Mouse (Mus musculus) embryonic facial prominence, embryonic 14.5 days (tissue): ENCODE results near the gene Peli1. TPM values are rescaled to one million over a fixed set of nuclear protein-coding genes. Genes with fewer than 3 reads are reported as not detected.

Experiments
- ATAC-seq: fragments of 200-750 bp; cut with Nextera tagmentation; 2 replicates; pipeline ENCODE4 v1.8.0; 2017; ENCODE audit warnings: low read depth, moderate number of reproducible peaks, moderate TSS enrichment
- DNase-seq: peaks from one replicate; pipeline ENCODE4 v3.0.0-alpha.2; 2015; ENCODE audit warnings: low spot score
- H3K27ac ChIP-seq: fragments of 300-500 bp; sonication (generic); replicated peaks from 2 replicates; pipeline ENCODE4 v1.5.1; 2014; ENCODE audit warnings: low read depth, mild to moderate bottlenecking, low read length, moderate library complexity
- H3K27me3 ChIP-seq: fragments of 300-500 bp; sonication (generic); replicated peaks from 2 replicates; pipeline ENCODE4 v1.6.1; 2014; ENCODE audit warnings: low read length; ENCODE audit not compliant: control insufficient read depth, insufficient read depth
- H3K36me3 ChIP-seq: fragments of 300-500 bp; sonication (generic); 2 replicates; pipeline ENCODE4 v1.6.1; 2014; ENCODE audit warnings: low read length, mixed read lengths; ENCODE audit not compliant: control insufficient read depth, insufficient read depth
- H3K4me1 ChIP-seq: fragments of 300-500 bp; sonication (generic); 2 replicates; pipeline ENCODE4 v1.6.1; 2014; ENCODE audit warnings: antibody characterized with exemption, low read length; ENCODE audit not compliant: control insufficient read depth, insufficient read depth
- H3K4me2 ChIP-seq: fragments of 300-500 bp; sonication (generic); 2 replicates; pipeline ENCODE4 v1.6.1; 2014; ENCODE audit warnings: low read depth, mild to moderate bottlenecking, low read length, moderate library complexity, mixed read lengths
- H3K4me3 ChIP-seq: fragments of 300-500 bp; sonication (generic); 2 replicates; pipeline ENCODE4 v1.5.1; 2014; ENCODE audit warnings: low read depth, mild to moderate bottlenecking, low read length
- H3K9ac ChIP-seq: fragments of 300-500 bp; sonication (generic); 2 replicates; pipeline ENCODE4 v1.6.1; 2014; ENCODE audit warnings: low read depth, mild to moderate bottlenecking, low read length, moderate library complexity, mixed read lengths
- H3K9me3 ChIP-seq: fragments of 300-500 bp; sonication (generic); 2 replicates; pipeline ENCODE4 v1.6.1; 2016; ENCODE audit warnings: low read length; ENCODE audit not compliant: control insufficient read depth
- WGBS: fragments of 180-500 bp; shearing (Covaris S2); extraction: QIAGEN DNeasy Blood & Tissue Kit; methylation state at CpG from one replicate; pipeline ENCODE4 v1.1.7; 2014; 5-methylcytosine and 5-hydroxymethylcytosine counted together
- polyA plus RNA-seq: library from polyadenylated mRNA; unstranded; fragments of >200 nt; fragmentation: Nextera tagmentation; extraction: Ambion mirVana; gene quantifications from 2 replicates; pipeline ENCODE4 v1.2.1, GENCODE M21; 2014

The Peli1 gene
- polyA plus RNA-seq, 1 experiment from 2014 or later = 41.3 TPM

DNA sequence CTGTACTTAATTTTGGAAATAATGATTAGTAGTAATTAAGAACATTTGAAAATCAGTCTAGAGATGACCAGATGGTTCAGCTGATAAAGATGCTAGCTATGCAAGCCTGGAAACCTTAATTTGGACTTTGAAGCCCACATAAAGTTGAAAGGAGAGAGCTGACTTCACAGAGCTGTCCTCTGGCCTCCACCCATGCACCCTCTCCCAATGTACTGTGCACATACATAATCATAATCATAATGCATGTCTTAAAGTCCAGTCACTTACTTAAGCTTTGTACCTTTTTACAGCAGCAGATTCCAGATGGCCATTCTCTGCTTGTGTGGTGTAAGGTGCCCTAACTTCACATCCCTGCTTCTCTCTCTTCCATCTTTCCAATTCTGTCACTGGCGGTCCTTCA lies 9.6 kb downstream of the Peli1 start:
- 93% methylated on average over 1 of the region's 1 CpGs for WGBS
- ATAC-seq (no peak), DNase-seq (no peak)
- no peak overlapping the region for H3K27ac ChIP-seq
- no peak overlapping the region for H3K4me3 ChIP-seq
- H3K9ac ChIP-seq = no peak overlapping the region
- no peaks in the 10 kb centered on the region for H3K4me1 ChIP-seq
- no peaks in the 10 kb centered on the region for H3K9me3 ChIP-seq
- no peaks in the 10 kb centered on the region for H3K27me3 ChIP-seq
- no peaks in the 10 kb centered on the region for H3K36me3 ChIP-seq
- H3K4me2 ChIP-seq = no peak overlapping the region

DNA sequence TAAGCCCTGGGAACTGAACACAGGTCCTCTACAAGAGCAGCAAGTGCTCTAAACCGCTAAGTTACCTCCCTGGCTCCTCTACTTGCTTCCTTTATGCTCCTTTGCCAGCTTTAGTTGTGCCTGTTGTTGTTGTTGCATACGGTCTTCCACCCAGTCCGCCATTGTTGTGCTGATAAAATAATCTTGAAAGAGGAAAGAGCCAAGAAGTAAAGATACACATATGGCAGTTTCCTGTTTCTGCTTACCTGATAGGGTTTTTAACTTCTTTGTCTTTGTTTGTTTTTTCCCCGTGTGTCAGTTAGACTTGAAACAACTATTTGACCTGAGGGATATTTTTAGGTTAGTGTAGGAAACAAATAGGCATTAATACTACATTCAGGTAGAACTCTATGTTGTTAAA lies 10.2 kb downstream of the Peli1 start:
- 77% methylated on average over 4 of the region's 4 CpGs for WGBS
- H3K9ac ChIP-seq = no peak overlapping the region
- H3K4me1 ChIP-seq = no peaks in the 10 kb centered on the region
- no peak overlapping the region for H3K4me3 ChIP-seq
- no peak for ATAC-seq
- H3K4me2 ChIP-seq = no peak overlapping the region
- no peaks in the 10 kb centered on the region for H3K36me3 ChIP-seq
- no peak for DNase-seq
- H3K27me3 ChIP-seq = no peaks in the 10 kb centered on the region
- H3K27ac ChIP-seq = no peak overlapping the region
- no peaks in the 10 kb centered on the region for H3K9me3 ChIP-seq

- H3K4me2 ChIP-seq = no peak overlapping the region
- no peak overlapping the region for H3K4me3 ChIP-seq
- H3K27ac ChIP-seq = no peak overlapping the region
- ATAC-seq (no peak), DNase-seq (no peak)
- H3K27me3 ChIP-seq = no peaks in the 10 kb centered on the region
- peaks cover 4% of the 10 kb centered on the region; the same call in 1 of the 2 replicates for H3K36me3 ChIP-seq
- 73% methylated on average over 6 of the region's 6 CpGs for WGBS
- no peak overlapping the region for H3K9ac ChIP-seq
- H3K4me1 ChIP-seq = no peaks in the 10 kb centered on the region
- H3K9me3 ChIP-seq = no peaks in the 10 kb centered on the region
These were observed 11.3 kb downstream of the Peli1 start for GRCm38 (mm10) chr11:21102273-21103005.

- Histone ChIP-seq H3K9ac (no peak overlapping the region), H3K4me2 (no peak overlapping the region), H3K27me3 (no peaks in the 10 kb centered on the region), H3K4me1 (no peaks in the 10 kb centered on the region), H3K27ac (no peak overlapping the region), H3K4me3 (no peak overlapping the region), H3K36me3 (peaks cover 4% of the 10 kb centered on the region; the same call in 1 of the 2 replicates), H3K9me3 (no peaks in the 10 kb centered on the region)
- 78% methylated on average over 2 of the region's 2 CpGs for whole genome bisulfite sequencing
- DNase-seq = no peak
- no peak for ATAC-seq
These were observed 12.1 kb downstream of the Peli1 start for GRCm38 (mm10) chr11:21103186-21103585.

DNA sequence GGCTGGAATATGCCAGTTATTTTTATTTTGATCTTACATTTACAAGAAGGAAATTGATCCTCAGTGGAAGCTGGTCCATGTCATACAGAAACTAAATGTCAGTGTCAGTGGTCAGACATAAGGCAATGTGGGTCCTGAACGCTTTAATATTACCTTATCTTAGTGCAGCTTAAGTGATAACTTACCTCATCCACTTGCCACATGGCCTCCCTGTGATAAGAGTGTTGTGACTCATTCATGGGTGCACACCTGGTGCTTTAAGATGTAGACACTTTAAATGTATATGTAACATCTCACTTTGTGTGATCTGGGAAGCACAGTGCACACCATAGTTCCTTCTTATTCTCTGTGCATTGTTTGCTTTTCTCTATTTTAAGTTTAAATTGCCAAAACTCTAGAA lies 14.3 kb downstream of the Peli1 start:
- Histone ChIP-seq H3K4me3 (no peak overlapping the region), H3K9me3 (no peaks in the 10 kb centered on the region), H3K4me2 (no peak overlapping the region), H3K36me3 (peaks cover 4% of the 10 kb centered on the region; the same call in 1 of the 2 replicates), H3K27ac (no peak overlapping the region), H3K9ac (no peak overlapping the region), H3K27me3 (no peaks in the 10 kb centered on the region), H3K4me1 (no peaks in the 10 kb centered on the region)
- DNase-seq (no peak), ATAC-seq (no peak)
- 98% methylated on average over 1 of the region's 1 CpGs for WGBS

DNA sequence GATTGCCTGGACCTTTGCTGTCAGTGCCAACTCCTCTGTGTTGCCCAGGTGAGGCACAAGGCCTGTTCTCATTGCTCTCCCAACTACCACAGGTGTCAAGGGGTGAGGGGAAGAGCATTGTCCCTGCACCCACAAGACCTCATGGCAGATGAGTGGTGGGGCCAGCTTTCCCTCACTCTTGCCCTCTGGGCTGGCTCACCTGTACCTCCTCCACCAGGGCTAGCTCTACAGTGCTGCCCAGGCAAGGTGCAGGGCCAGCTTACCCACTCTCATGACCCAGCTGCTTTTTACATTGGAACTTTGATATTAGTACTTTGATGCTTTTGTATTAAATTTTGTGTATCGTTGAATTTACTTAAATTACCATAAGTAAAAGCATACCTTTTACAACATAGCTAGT lies 16.0 kb downstream of the Peli1 start:
- Histone ChIP-seq H3K4me2 (no peak overlapping the region), H3K27ac (no peak overlapping the region), H3K36me3 (peaks cover 4% of the 10 kb centered on the region; the same call in 1 of the 2 replicates), H3K4me1 (no peaks in the 10 kb centered on the region), H3K27me3 (no peaks in the 10 kb centered on the region), H3K4me3 (no peak overlapping the region), H3K9ac (no peak overlapping the region), H3K9me3 (no peaks in the 10 kb centered on the region)
- no peak for DNase-seq
- no peak for ATAC-seq
- 100% methylated on average over 1 of the region's 1 CpGs for WGBS

DNA sequence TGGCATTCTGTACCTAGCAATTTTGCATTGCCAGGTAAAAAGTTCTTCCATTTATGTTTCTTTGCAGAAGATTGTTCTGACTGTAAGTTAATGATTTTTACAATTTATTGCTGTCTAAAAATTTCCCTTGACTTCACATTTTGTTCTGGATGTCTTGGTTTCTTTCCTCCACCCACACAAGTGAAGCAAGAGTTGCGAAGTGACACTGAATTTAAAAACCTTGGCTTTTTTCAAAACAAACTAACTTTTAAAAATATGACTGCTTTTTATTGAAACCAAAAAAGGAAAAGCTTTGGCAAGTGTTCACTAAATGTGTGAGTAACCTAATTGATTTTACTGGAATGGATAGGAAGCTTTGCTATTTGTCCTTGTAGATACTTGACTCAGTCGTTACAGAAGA lies 18.2 kb downstream of the Peli1 start:
- Histone ChIP-seq H3K4me3 (no peak overlapping the region), H3K27me3 (no peaks in the 10 kb centered on the region), H3K4me1 (no peaks in the 10 kb centered on the region), H3K9me3 (no peaks in the 10 kb centered on the region), H3K27ac (no peak overlapping the region), H3K4me2 (no peak overlapping the region), H3K9ac (no peak overlapping the region), H3K36me3 (peaks cover 4% of the 10 kb centered on the region; the same call in 1 of the 2 replicates)
- WGBS = 89% methylated on average over 2 of the region's 2 CpGs
- ATAC-seq = no peak
- DNase-seq = no peak

DNA sequence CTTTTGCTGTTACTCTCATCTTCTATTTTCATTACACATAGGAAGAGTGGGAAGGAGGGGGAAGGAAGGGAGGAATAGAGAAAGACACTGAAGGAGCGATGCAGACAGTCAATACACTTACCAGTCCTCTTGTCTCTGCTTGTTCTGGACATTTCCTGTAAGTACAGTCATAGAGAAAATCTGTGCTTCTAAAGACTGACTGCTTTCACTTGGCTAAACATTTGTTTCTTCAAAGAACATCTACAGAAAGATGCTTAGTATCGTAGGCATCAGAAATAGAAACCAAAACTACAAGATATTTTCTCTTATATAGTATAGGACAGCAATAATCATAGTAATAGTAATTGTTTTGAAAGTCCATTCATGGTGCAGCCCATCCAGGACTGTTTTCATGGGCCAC lies 23.4 kb downstream of the Peli1 start:
- DNase-seq (no peak), ATAC-seq (no peak)
- Histone ChIP-seq H3K4me1 (no peaks in the 10 kb centered on the region), H3K27ac (no peak overlapping the region), H3K9ac (no peak overlapping the region), H3K4me3 (no peak overlapping the region), H3K9me3 (no peaks in the 10 kb centered on the region), H3K4me2 (no peak overlapping the region), H3K36me3 (no peaks in the 10 kb centered on the region), H3K27me3 (no peaks in the 10 kb centered on the region)
- 93% methylated on average over 2 of the region's 2 CpGs for WGBS

- H3K36me3 ChIP-seq = no peaks in the 10 kb centered on the region
- H3K27me3 ChIP-seq = no peaks in the 10 kb centered on the region
- DNase-seq (no peak), ATAC-seq (no peak)
- no peaks in the 10 kb centered on the region for H3K9me3 ChIP-seq
- no peak overlapping the region for H3K4me3 ChIP-seq
- no peaks in the 10 kb centered on the region for H3K4me1 ChIP-seq
- H3K9ac ChIP-seq = no peak overlapping the region
- H3K27ac ChIP-seq = no peak overlapping the region
- H3K4me2 ChIP-seq = no peak overlapping the region
These were observed 24.7 kb downstream of the Peli1 start for GRCm38 (mm10) chr11:21115804-21116203.
